Mouse (Mus musculus): ENCODE data around the gene Plekhm2.

Gene Plekhm2

DNA sequence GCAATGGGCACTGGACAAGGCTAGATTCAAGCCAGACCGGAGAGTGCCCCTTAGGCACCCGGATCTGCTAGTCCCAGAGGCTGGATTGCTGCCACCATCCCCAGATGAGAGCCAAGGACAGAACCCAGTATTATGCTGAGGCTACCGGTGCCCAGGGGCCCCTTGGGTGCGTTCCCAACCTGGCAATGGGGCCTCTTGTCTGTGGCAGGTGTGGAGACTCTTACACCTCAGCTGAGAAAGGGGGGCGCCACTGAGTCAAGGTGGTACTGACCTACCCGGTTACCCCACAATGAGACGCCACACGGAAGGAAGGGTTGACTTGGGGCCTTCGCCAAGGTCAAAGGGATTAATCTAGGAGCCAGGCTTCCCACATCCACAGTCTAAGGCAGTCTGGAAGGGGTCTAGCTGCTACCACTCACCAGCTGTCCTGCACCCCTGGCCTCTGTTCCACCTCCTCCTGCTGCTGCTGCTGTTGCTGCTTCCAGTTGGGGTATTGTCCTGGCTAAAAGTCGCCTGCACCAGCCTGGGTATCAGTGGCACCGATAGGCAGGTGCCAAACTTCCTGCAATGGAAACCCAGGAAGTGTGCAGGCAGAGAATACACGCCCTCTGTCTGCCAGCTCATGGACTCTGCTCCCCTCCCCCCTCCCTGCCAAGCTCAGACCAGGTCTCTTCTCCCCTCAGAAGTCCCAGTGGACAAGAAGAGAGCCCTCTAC, 63.4 kb downstream of the Plekhm2 start:
- DNase-seq = no peak

- no peak for DNase-seq
Observed at GRCm38 (mm10) chr4:141600364-141600763, 64.3 kb downstream of the Plekhm2 start.

DNA sequence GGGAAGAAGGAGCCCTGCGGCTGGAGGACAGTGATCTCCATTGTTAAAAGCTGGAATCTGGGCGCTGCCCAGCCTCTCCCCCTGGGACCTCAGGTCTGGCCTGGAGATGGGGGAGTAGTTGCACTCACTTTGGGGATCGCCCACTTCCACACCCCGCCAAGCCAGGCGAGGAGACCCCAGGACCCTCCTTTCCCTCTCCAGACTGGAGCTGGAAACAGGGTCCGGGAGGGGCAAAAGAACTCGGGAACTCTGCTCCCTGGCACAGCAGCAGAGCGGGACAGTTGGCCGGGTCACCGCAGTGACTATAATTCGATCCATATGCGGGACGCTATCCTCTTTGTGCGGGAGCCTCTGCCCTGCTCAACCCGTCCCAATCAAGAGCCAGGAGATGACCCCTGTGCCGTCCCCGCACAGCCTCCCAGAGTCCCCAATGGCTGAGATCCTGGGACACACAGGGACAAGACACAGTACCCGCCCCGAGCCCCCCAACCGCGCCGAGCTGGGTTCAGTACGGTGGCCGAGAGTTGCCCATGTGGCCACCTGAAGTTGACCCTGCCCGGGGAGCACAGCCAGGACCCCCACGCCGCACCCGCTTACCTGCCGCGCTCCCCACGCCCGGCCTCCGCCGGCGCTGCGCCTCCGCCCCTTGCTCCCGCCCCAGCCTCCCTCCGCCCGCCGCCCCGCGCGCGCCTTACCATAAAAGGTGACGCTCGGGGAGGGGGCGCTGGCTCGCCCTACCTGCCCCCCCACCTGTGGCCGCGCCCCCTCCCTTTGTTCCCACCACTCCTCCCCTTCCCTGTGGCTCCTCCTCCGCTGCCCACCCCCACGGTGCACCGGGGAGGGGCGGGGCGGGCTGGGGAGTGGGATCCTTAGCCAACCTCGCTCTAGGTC, 65.2 kb downstream of the Plekhm2 start:
- DNase-seq = no peak

GRCm38 (mm10) chr4:141598894-141599250, 65.8 kb downstream of the Plekhm2 start:
- no peak for DNase-seq

- no peak for DNase-seq
Observed at GRCm38 (mm10) chr4:141598199-141598893, 66.4 kb downstream of the Plekhm2 start.

DNA sequence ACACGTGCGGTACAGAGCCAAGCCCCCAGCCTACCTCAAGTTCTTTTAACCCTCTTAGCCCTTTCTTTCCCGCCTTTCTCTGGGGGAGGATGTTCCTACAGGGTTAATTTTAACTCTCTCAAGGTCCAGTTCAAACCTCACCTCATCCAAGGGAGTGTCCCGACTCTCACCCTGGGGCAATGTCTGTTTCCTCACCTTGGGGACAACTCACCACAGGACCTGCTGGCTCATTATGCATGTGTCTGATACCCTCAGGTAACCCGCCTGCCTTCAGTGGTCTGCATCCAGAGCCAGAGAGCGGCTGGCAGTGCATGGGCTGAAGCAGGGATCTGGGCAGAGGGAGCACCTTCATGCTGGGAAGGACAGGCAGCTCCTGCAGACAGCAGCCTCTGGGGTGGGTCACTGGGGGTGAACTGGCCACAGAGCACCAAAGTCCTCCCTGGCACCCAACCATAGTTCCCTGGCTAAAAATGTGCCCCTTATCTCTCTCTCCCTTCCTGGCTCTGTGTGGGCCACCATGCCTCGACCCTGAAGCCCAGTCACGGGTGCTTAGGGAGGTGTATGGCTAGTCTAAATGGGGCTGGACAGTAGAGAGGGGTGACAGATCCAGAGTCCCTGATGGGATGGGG, 67.9 kb downstream of the Plekhm2 start:
- DNase-seq = no peak

DNA sequence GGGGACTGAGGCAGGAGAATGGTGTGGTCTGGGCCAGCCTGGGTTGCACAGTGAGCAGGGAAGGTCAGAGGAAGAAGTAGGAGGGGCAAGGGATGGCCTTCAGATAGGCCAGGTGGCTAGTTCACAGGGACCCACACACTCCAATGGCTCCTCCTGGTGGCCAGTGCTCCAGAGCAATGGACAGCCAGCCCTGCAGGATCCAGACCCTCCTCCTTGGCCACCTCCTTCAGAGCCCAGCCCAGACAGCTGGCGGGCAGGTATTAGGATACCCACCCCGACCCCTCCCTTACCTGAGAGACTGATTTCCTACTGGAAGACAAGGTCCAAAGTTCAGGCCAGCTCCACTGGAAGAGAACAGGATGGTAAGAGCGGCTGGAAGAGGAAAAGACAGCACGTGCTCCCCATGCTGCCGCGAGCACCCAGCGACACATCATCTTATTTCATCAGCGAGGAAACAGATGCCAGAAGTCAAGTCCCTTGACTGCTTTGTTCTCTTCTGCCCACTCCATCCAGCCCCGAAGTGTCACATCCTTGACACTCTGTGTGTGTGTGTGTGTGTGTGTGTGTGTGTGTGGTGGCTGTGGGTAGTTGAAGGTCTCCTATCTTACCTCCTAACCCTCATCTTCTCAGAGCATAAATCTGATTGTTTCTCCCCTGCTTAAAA, 69.0 kb downstream of the Plekhm2 start:
- no peak for DNase-seq

- DNase-seq = no peak
Observed at GRCm38 (mm10) chr4:141595138-141595537, 69.6 kb downstream of the Plekhm2 start.

DNA sequence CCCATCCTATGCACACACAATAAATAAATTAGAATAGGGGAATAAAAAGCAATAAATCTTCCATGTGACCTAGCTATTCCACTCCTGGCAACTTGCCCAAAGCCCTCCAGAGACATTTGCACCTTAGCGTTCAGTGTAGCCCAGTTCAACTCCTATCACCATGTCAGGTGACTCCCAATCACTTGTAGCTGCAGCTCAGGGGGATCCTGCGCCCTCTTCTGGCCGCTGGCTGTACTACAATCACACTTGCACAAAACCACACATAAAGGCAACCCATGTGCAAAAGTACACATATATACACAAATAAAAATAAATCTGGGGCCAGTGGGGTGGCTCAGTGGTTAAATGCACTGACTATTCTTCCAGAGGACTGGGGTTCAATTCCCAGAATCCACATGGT, 73.2 kb downstream of the Plekhm2 start:
- no peak for DNase-seq

- DNase-seq = no peak
Observed at GRCm38 (mm10) chr4:141583919-141584318, 80.8 kb downstream of the Plekhm2 start.

- DNase-seq = no peak
Observed at GRCm38 (mm10) chr4:141581051-141581450, 83.6 kb downstream of the Plekhm2 start.

- DNase-seq = no peak
Observed at GRCm38 (mm10) chr4:141578833-141579232, 85.9 kb downstream of the Plekhm2 start.

DNA sequence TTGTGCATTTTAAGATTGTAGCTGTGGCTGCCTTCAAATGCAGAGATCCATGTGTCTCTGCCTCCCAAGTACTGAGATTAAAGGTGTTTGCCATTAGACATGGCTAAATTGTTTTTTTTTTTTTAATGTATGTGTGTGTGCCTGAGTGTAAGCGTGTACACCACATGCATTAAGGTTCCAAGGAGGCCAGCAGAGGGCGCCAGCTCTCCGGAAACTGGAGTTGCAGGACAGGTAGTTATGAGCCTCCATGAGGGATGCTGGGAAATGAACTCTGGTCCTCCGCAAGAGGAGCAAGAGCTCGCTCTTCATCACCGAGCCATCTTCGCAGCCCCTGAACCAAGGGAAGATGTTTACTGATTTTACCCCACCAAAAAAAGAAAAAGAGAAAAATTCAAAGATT, 87.8 kb downstream of the Plekhm2 start:
- DNase-seq = no peak

DNA sequence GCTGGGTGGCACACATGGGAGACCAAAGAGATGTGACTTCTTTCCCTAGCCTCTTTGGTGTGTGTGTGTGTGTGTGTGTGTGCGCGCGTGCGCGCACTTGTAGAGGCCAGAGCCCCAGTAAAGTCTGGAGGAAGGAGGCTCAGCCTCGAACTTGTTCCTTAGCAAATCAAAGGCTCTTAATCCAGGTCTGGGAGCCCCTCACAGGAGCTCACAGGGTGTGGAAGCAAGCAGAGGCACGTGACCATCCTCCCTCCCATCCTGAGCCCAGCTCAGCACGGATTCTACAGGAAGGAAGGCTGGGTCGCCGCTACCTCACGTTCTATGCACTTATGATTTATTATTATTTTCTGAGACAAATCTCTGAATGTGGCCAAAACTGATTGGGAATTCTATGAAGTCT, 88.3 kb downstream of the Plekhm2 start:
- DNase-seq = no peak

Measured in cerebellum, adult 9-10 months (tissue).